Mouse (Mus musculus) ES-E14 (cell line): ENCODE results near the gene Copg2.

ENCODE experiments used
- HCFC1 ChIP-seq: IDR thresholded peaks from 2 replicates; pipeline ENCODE4 v1.6.1; 2012; ENCODE audit warnings: low read length, inconsistent platforms, borderline replicate concordance; ENCODE audit not compliant: insufficient read depth
- ZNF384 ChIP-seq: IDR thresholded peaks from 2 replicates; pipeline ENCODE4 v1.6.1; 2012; ENCODE audit warnings: low read depth, low read length, inconsistent platforms

GRCm38 (mm10) chr6:30897520-30897919 lies 926 bp upstream of the Copg2 start:
- TF ChIP-seq ZNF384 (no peak), HCFC1 (no peak)
